Mouse (Mus musculus) hindbrain, embryonic 16.5 days (tissue): ENCODE measurements around the gene Dnajc4. TPM values are rescaled to one million over a fixed set of nuclear protein-coding genes. Genes with fewer than 3 reads are reported as not detected.

Source experiments
- ATAC-seq: fragments of 200-750 bp; cut with Nextera tagmentation; 2 replicates; pipeline ENCODE4 v1.8.0; 2017; ENCODE audit warnings: moderate TSS enrichment, moderate library complexity
- H3K27ac ChIP-seq: fragments of 300-500 bp; sonication (generic); 2 replicates; pipeline ENCODE4 v1.5.1; 2014; ENCODE audit warnings: low read depth, mild to moderate bottlenecking, control low read depth, low read length, moderate library complexity
- H3K27me3 ChIP-seq: fragments of 300-500 bp; sonication (generic); replicated peaks from 2 replicates; pipeline ENCODE4 v1.6.1; 2014; ENCODE audit warnings: low read length; ENCODE audit not compliant: control insufficient read depth, insufficient read depth
- H3K36me3 ChIP-seq: fragments of 300-500 bp; sonication (generic); 2 replicates; pipeline ENCODE4 v1.6.1; 2014; ENCODE audit warnings: mild to moderate bottlenecking, low read length, moderate library complexity, mixed read lengths; ENCODE audit not compliant: control insufficient read depth, insufficient read depth
- H3K4me1 ChIP-seq: fragments of 300-500 bp; sonication (generic); 2 replicates; pipeline ENCODE4 v1.6.1; 2014; ENCODE audit warnings: low read depth, low read length; ENCODE audit not compliant: control insufficient read depth, insufficient read depth
- H3K4me2 ChIP-seq: fragments of 300-500 bp; sonication (generic); 2 replicates; pipeline ENCODE4 v1.6.1; 2014; ENCODE audit warnings: mild to moderate bottlenecking, low read length, control low read depth, moderate library complexity
- H3K4me3 ChIP-seq: fragments of 300-500 bp; sonication (generic); 2 replicates; pipeline ENCODE4 v1.5.1; 2014; ENCODE audit warnings: mild to moderate bottlenecking, low read length, control low read depth, moderate library complexity
- H3K9ac ChIP-seq: fragments of 300-500 bp; sonication (generic); 2 replicates; pipeline ENCODE4 v1.6.1; 2014; ENCODE audit warnings: low read depth, mild to moderate bottlenecking, control low read depth, low read length, moderate library complexity
- H3K9me3 ChIP-seq: fragments of 300-500 bp; sonication (generic); 2 replicates; pipeline ENCODE4 v1.6.1; 2014; ENCODE audit warnings: mild to moderate bottlenecking, low read length, moderate library complexity; ENCODE audit not compliant: control insufficient read depth
- WGBS: fragments of 180-500 bp; shearing (Covaris S2); extraction: QIAGEN DNeasy Blood & Tissue Kit; methylation state at CpG from one replicate; pipeline ENCODE4 v1.1.7; 2014; 5-methylcytosine and 5-hydroxymethylcytosine counted together
- polyA plus RNA-seq: library from polyadenylated mRNA; unstranded; fragments of >200 nt; fragmentation: Nextera tagmentation; extraction: Ambion mirVana; gene quantifications from 2 replicates; pipeline ENCODE4 v1.2.1, GENCODE M21; 2015

Gene Dnajc4
- polyA plus RNA-seq, 1 experiment from 2014 or later, result 24.8 TPM

- Histone ChIP-seq H3K9ac (no peak within 1 kb of the TSS; the same call in 1 of the 2 replicates), H3K9me3 (no peaks in the 10 kb centered on the region), H3K27ac (no peak within 1 kb of the TSS), H3K36me3 (peaks cover 29% of the 10 kb centered on the region), H3K4me1 (no peaks in the 10 kb centered on the region), H3K4me3 (no peak within 1 kb of the TSS), H3K4me2 (no peak within 1 kb of the TSS), H3K27me3 (no peaks in the 10 kb centered on the region)
- 83% methylated on average over 5 of the region's 5 CpGs for WGBS
- 0 out of 2 replicates have a peak, but pooled peaks have one; percentile 42 for ATAC-seq
Observed at GRCm38 (mm10) chr19:7019191-7019590, 26.8 kb upstream of the Dnajc4 start, which contains the start of gene Fermt3. Gene Fermt3 (minus strand): TSS chr19:7019469.

- Histone ChIP-seq H3K36me3 (peaks cover 27% of the 10 kb centered on the region), H3K9me3 (no peaks in the 10 kb centered on the region), H3K4me3 (no peak overlapping the region), H3K27me3 (no peaks in the 10 kb centered on the region), H3K9ac (no peak overlapping the region; the same call in 1 of the 2 replicates), H3K4me1 (no peaks in the 10 kb centered on the region), H3K4me2 (no peak overlapping the region), H3K27ac (no peak overlapping the region)
- WGBS, result 90% methylated on average over 11 of the region's 11 CpGs
- ATAC-seq, result no peak
Observed at GRCm38 (mm10) chr19:7018546-7018945, 26.2 kb upstream of the Dnajc4 start.

- no peak for ATAC-seq
- no peaks in the 10 kb centered on the region for H3K27me3 ChIP-seq
- H3K9me3 ChIP-seq, result no peaks in the 10 kb centered on the region
- H3K27ac ChIP-seq, result no peak overlapping the region
- H3K9ac ChIP-seq, result no peak overlapping the region; the same call in 1 of the 2 replicates
- no peaks in the 10 kb centered on the region for H3K4me1 ChIP-seq
- peaks cover 23% of the 10 kb centered on the region for H3K36me3 ChIP-seq
- H3K4me3 ChIP-seq, result no peak overlapping the region
- whole genome bisulfite sequencing, result 92% methylated on average over 12 of the region's 12 CpGs
- no peak overlapping the region for H3K4me2 ChIP-seq
Observed at GRCm38 (mm10) chr19:7017541-7018457, 25.4 kb upstream of the Dnajc4 start.

- Histone ChIP-seq H3K27me3 (no peaks in the 10 kb centered on the region), H3K4me1 (no peaks in the 10 kb centered on the region), H3K4me2 (no peak overlapping the region), H3K9me3 (no peaks in the 10 kb centered on the region), H3K9ac (no peak overlapping the region), H3K4me3 (no peak overlapping the region), H3K36me3 (no peaks in the 10 kb centered on the region; the same call in 1 of the 2 replicates), H3K27ac (no peak overlapping the region)
- ATAC-seq, result no peak
- WGBS, result 89% methylated on average over 17 of the region's 20 CpGs
Observed at GRCm38 (mm10) chr19:7014481-7015135, 22.2 kb upstream of the Dnajc4 start.

DNA sequence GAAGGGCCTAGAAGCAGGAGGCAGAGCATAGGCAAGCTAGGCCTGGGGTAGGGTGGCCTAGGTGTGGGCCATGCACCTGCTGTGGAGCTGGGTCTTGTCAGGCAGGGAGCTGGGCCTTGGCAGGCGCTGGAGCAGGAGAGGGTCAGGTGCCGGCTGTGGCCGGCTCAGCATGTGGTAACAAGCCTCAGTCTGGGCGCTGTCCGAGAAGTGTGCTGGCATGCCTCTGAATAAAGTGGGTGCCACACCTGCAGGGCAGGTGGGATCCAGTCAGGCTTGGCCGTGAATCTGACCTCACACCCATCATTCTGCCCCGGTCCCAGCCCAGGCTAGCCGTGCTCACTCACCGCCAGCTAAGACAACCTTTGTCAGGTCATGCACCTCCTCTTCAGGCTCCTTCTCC is 21.6 kb upstream of the Dnajc4 start:
- no peaks in the 10 kb centered on the region for H3K27me3 ChIP-seq
- no peaks in the 10 kb centered on the region; the same call in 1 of the 2 replicates for H3K36me3 ChIP-seq
- no peak for ATAC-seq
- no peaks in the 10 kb centered on the region for H3K4me1 ChIP-seq
- H3K4me3 ChIP-seq, result no peak overlapping the region
- no peak overlapping the region for H3K4me2 ChIP-seq
- 90% methylated on average over 9 of the region's 9 CpGs for WGBS
- no peak overlapping the region for H3K27ac ChIP-seq
- no peak overlapping the region for H3K9ac ChIP-seq
- no peaks in the 10 kb centered on the region for H3K9me3 ChIP-seq

DNA sequence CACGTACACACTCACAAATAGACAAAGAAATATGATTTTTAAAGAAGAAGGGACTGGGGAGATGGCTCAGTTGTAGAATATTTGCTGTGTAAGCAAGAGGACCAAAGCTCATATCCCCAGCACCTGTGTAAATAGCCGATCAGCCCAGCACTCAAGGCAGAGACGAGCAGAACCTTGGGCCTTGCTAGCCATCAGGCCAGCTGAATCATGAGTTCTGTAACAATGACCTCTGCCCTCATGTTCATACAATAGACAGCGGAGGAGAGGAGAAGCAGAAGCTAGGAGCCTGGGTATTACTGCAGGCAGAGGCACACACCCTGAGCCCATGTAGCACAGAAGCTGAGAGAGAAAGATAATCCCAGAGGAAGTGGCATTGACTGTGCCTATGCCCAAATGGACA is 20.1 kb upstream of the Dnajc4 start:
- H3K9me3 ChIP-seq, result no peaks in the 10 kb centered on the region

DNA sequence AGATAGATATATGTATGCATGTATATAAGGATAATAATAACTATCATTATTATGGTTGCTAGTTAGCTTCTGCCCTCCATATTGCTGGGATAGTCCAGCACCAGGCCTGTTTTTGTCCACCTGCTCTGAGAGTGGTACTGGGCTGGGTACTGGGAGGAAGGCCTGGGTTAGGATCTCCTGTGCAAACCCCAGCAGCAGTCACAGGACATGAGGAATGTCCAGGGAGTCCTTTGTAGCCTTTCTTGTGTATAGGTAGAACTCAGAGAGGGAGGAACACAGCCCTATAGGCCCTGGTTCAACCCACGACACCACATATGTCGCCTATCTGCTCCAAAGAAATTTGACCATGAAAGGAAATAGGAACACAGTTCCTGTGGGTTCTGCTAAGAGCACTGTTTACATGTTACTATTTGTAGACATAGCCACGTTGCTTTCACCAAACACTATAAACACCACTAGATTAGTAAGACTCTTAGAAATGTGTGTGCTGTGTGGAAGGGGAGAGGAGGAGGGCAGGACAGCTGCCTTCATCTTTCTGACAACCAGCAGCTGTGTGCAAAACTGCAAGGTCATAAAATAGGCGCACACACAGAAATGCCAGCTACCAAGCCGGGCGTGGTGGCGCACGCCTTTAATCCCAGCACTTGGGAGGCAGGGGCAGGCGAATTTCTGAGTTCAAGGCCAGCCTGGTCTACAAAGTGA is 14.7 kb upstream of the Dnajc4 start:
- Histone ChIP-seq H3K4me3 (no peak overlapping the region), H3K27ac (no peak overlapping the region), H3K27me3 (no peaks in the 10 kb centered on the region), H3K4me1 (no peaks in the 10 kb centered on the region), H3K9ac (no peak overlapping the region), H3K4me2 (no peak overlapping the region), H3K36me3 (no peaks in the 10 kb centered on the region), H3K9me3 (no peaks in the 10 kb centered on the region)
- WGBS, result 87% methylated on average over 9 of the region's 9 CpGs
- no peak for ATAC-seq

More for the DNA sequence above, 20.1 kb upstream of the Dnajc4 start:
- Histone ChIP-seq H3K27ac (no peak overlapping the region), H3K4me1 (no peaks in the 10 kb centered on the region), H3K27me3 (no peaks in the 10 kb centered on the region), H3K4me3 (no peak overlapping the region), H3K9ac (no peak overlapping the region), H3K4me2 (no peak overlapping the region), H3K36me3 (no peaks in the 10 kb centered on the region)
- 84% methylated on average over 4 of the region's 4 CpGs for WGBS
- no peak for ATAC-seq

GRCm38 (mm10) chr19:6999360-7000063 is 7.1 kb upstream of the Dnajc4 start:
- H3K9me3 ChIP-seq, result no peaks in the 10 kb centered on the region
- WGBS, result 97% methylated on average over 19 of the region's 19 CpGs
- peaks cover 23% of the 10 kb centered on the region for H3K4me1 ChIP-seq
- H3K4me2 ChIP-seq, result no peak overlapping the region
- H3K36me3 ChIP-seq, result peaks cover 16% of the 10 kb centered on the region
- no peaks in the 10 kb centered on the region for H3K27me3 ChIP-seq
- H3K4me3 ChIP-seq, result no peak overlapping the region
- no peak for ATAC-seq
- H3K27ac ChIP-seq, result no peak overlapping the region
- H3K9ac ChIP-seq, result no peak overlapping the region
